Comparison of ENCODE assay signal across 10 mouse cellular contexts in genomic region chr16:43335151-43335823, GRCm38 (mm10).
A peak's percentile ranks its signal among the peaks of the same experiment; 100 is the strongest.
DNase-seq lines count a peak whose midpoint lies in the region; ATAC-seq and TF ChIP-seq lines count a peak whose summit lies in the region.
"Had no signal": no experiment of that assay in that cellular context is flagged by ENCODE, and none has a peak within 500 bp of the region (broad histone marks: within the 10 kb centered on the region; RNA-seq: fewer than 3 reads in every experiment).

No protein-coding gene starts in this region.

- H3K4me2 ChIP-seq in liver, embryonic 11.5 days = no peak overlapping the region
- no peak overlapping the region for H3K4me2 ChIP-seq in kidney, embryonic 14.5 days (replicated peaks; ENCODE audit: low read depth, low read length)

- H3K9ac ChIP-seq in liver, adult 2 months (ENCODE audit: low read depth, low read length) = peak overlapping the region; percentile 74
- no peak overlapping the region for H3K9ac ChIP-seq in liver, embryonic 11.5 days (ENCODE audit: low read depth, low read length)
- no peak overlapping the region for H3K9ac ChIP-seq in kidney, embryonic 14.5 days (ENCODE audit: low read depth, low read length)
- H3K9ac ChIP-seq: liver, embryonic 14.5 days had no signal

- no peak for TF ChIP-seq POLR2A in liver, adult 2 months (IDR thresholded peaks at IDR 0.05; ENCODE audit: extremely low read depth, insufficient read depth, low read length)
- TF ChIP-seq POLR2A in small intestine, adult 2 months (IDR thresholded peaks at IDR 0.05; ENCODE audit: low read depth, low read length) = no peak

- no peaks in the 10 kb centered on the region for H3K9me3 ChIP-seq in liver, embryonic 11.5 days (ENCODE audit: control insufficient read depth, low read length)
- H3K9me3 ChIP-seq in kidney, embryonic 14.5 days (ENCODE audit: control insufficient read depth, low read length) = no peaks in the 10 kb centered on the region
- H3K9me3 ChIP-seq: G1E had no signal

- H3K4me3 ChIP-seq in liver, adult 2 months (ENCODE audit: insufficient read depth, low read depth, low read length) = no peak overlapping the region; the same call in 1 of the 2 replicates
- H3K4me3 ChIP-seq in liver, embryonic 11.5 days (ENCODE audit: low read depth, low read length) = no peak overlapping the region
- H3K4me3 ChIP-seq in kidney, embryonic 14.5 days (ENCODE audit: low read length) = no peak overlapping the region
- no peak overlapping the region for H3K4me3 ChIP-seq in small intestine, adult 2 months (ENCODE audit: low read depth, low read length)

- peak overlapping the region; percentile 100 for H3K27ac ChIP-seq in liver, adult 2 months (replicated peaks; ENCODE audit: insufficient read depth, low read depth, low read length)
- H3K27ac ChIP-seq in liver, embryonic 11.5 days (ENCODE audit: low read depth, low read length) = no peak overlapping the region
- H3K27ac ChIP-seq in kidney, embryonic 14.5 days (ENCODE audit: low read depth, low read length) = peak overlapping the region; percentile 1; the same call in 1 of the 2 replicates
- H3K27ac ChIP-seq in small intestine, adult 2 months (ENCODE audit: insufficient read depth, low read depth, low read length) = peak overlapping the region; percentile 81
- H3K27ac ChIP-seq: liver, embryonic 14.5 days had no signal

- WGBS in liver, adult 2 months = 20% methylated on average over 8 of the region's 8 CpGs
- 67% methylated on average over 8 of the region's 8 CpGs for WGBS in liver, embryonic 11.5 days
- 45% methylated on average over 8 of the region's 8 CpGs for WGBS in kidney, embryonic 14.5 days
- WGBS in small intestine, adult 2 months = 24% methylated on average over 8 of the region's 8 CpGs

- no peak for ATAC-seq in liver, embryonic 11.5 days (replicated peaks; ENCODE audit: low FRiP score)
- no peak for ATAC-seq in kidney, embryonic 14.5 days (ENCODE audit: low FRiP score, low TSS enrichment)
- ATAC-seq in CD4-positive, CD25-positive, alpha-beta regulatory T cell, adult 4 months = no peak

- H3K79me2 ChIP-seq in liver, adult 2 months (ENCODE audit: control insufficient read depth, insufficient read depth, low read length) = peaks cover 6% of the 10 kb centered on the region; the same call in 1 of the 2 replicates

- no peaks in the 10 kb centered on the region for H3K36me3 ChIP-seq in liver, adult 2 months (ENCODE audit: control insufficient read depth, insufficient read depth, low read length)
- no peaks in the 10 kb centered on the region for H3K36me3 ChIP-seq in liver, embryonic 11.5 days (ENCODE audit: control insufficient read depth, insufficient read depth, low read length)
- H3K36me3 ChIP-seq in kidney, embryonic 14.5 days (ENCODE audit: control insufficient read depth, insufficient read depth, low read length) = no peaks in the 10 kb centered on the region
- no peaks in the 10 kb centered on the region for H3K36me3 ChIP-seq in small intestine, adult 2 months (ENCODE audit: control insufficient read depth, insufficient read depth, low read length)
- H3K36me3 ChIP-seq: G1E had no signal

- H3K27me3 ChIP-seq in liver, adult 2 months (ENCODE audit: control insufficient read depth, insufficient read depth, low read length) = no peaks in the 10 kb centered on the region
- H3K27me3 ChIP-seq in liver, embryonic 11.5 days (replicated peaks; ENCODE audit: control insufficient read depth, insufficient read depth, low read length) = no peaks in the 10 kb centered on the region
- H3K27me3 ChIP-seq in kidney, embryonic 14.5 days (ENCODE audit: control insufficient read depth, insufficient read depth, low read length) = no peaks in the 10 kb centered on the region
- no peaks in the 10 kb centered on the region for H3K27me3 ChIP-seq in small intestine, adult 2 months (ENCODE audit: control insufficient read depth, insufficient read depth, low read length)

- TF ChIP-seq CTCF in liver, adult 2 months (IDR thresholded peaks at IDR 0.05; ENCODE audit: low read depth, low read length) = no peak
- TF ChIP-seq CTCF in small intestine, adult 2 months (IDR thresholded peaks at IDR 0.05; ENCODE audit: extremely low read depth, insufficient read length, insufficient replicate concordance, low read depth, low read length) = no peak

- H3K4me1 ChIP-seq in liver, adult 2 months (ENCODE audit: control insufficient read depth, insufficient read depth, low read length) = peaks cover 20% of the 10 kb centered on the region
- H3K4me1 ChIP-seq in liver, embryonic 11.5 days (replicated peaks; ENCODE audit: control insufficient read depth, insufficient read depth, low read length) = no peaks in the 10 kb centered on the region
- no peaks in the 10 kb centered on the region; the same call in 1 of the 2 replicates for H3K4me1 ChIP-seq in kidney, embryonic 14.5 days (ENCODE audit: control insufficient read depth, insufficient read depth, low read length)
- peaks cover 2% of the 10 kb centered on the region for H3K4me1 ChIP-seq in small intestine, adult 2 months (ENCODE audit: control insufficient read depth, insufficient read depth, insufficient read length, low read length)

- DNase-seq in liver, adult 2 months (ENCODE audit: extremely low read depth, low read depth, low spot score) = peak; percentile 98
- DNase-seq in liver, embryonic 11.5 days (ENCODE audit: low spot score) = no peak
- DNase-seq in gastrocnemius, postnatal 10 days = peak; percentile 8
- no peak for DNase-seq in thymus, postnatal 0 days (ENCODE audit: low spot score)
- no peak for DNase-seq in layer of hippocampus, adult 8-10 months (ENCODE audit: low spot score in 2 of 2)

Comparison
In these comparisons a context has a peak if more than half of its experiments do, and no peak if none do; other contexts are left out.
1. DNase-seq: peak in liver, adult 2 months (single experiment) and gastrocnemius, postnatal 10 days (single experiment); none in liver, embryonic 11.5 days (single experiment), thymus, postnatal 0 days (single experiment) and layer of hippocampus, adult 8-10 months (0 of 2).